Mouse (Mus musculus) ES-E14 (cell line): ENCODE results near the gene Fam160a1.

Source experiments
- CHD2 ChIP-seq: IDR thresholded peaks from 2 replicates; pipeline ENCODE4 v1.6.1; 2014; ENCODE audit warnings: mild to moderate bottlenecking, low read depth, low read length, inconsistent platforms
- HCFC1 ChIP-seq: IDR thresholded peaks from 2 replicates; pipeline ENCODE4 v1.6.1; 2012; ENCODE audit warnings: low read length, inconsistent platforms, borderline replicate concordance; ENCODE audit not compliant: insufficient read depth
- MAFK ChIP-seq: IDR thresholded peaks from 2 replicates; pipeline ENCODE4 v1.6.1; 2014; ENCODE audit warnings: mild to moderate bottlenecking, low read depth, low read length, inconsistent platforms; ENCODE audit not compliant: insufficient read depth
- ZC3H11A ChIP-seq: IDR thresholded peaks from 2 replicates; pipeline ENCODE4 v1.6.1; 2012; ENCODE audit warnings: low read depth, mild to moderate bottlenecking, inconsistent platforms, low read length, borderline replicate concordance

GRCm38 (mm10) chr3:85780906-85781305 is 36.2 kb downstream of the Fam160a1 start:
- TF ChIP-seq MAFK (no peak), HCFC1 (no peak), CHD2 (no peak), ZC3H11A (no peak)
